Mouse (Mus musculus) intestine, postnatal 0 days (tissue): ENCODE data around the gene Wdr49. TPM values are rescaled to one million over a fixed set of nuclear protein-coding genes. Genes with fewer than 3 reads are reported as not detected.

ENCODE experiments used
- ATAC-seq: fragments of 200-750 bp; cut with Nextera tagmentation; 2 replicates; pipeline ENCODE4 v1.8.0; 2017; ENCODE audit warnings: mild to moderate bottlenecking, moderate TSS enrichment, moderate library complexity
- H3K27ac ChIP-seq: fragments of 300-500 bp; sonication (generic); 2 replicates; pipeline ENCODE4 v1.5.1; 2014; ENCODE audit warnings: mild to moderate bottlenecking, low read depth, low read length, moderate library complexity
- H3K27me3 ChIP-seq: fragments of 300-500 bp; sonication (generic); replicated peaks from 2 replicates; pipeline ENCODE4 v1.6.1; 2014; ENCODE audit warnings: low read length, mixed read lengths; ENCODE audit not compliant: control insufficient read depth, insufficient read depth
- H3K36me3 ChIP-seq: fragments of 300-500 bp; sonication (generic); 2 replicates; pipeline ENCODE4 v1.6.1; 2014; ENCODE audit warnings: mild to moderate bottlenecking, moderate library complexity; ENCODE audit not compliant: control insufficient read depth, insufficient read depth
- H3K4me1 ChIP-seq: fragments of 300-500 bp; sonication (generic); replicated peaks from 2 replicates; pipeline ENCODE4 v1.6.1; 2014; ENCODE audit warnings: antibody characterized with exemption, low read length, mixed read lengths; ENCODE audit not compliant: control insufficient read depth, insufficient read depth
- H3K4me2 ChIP-seq: fragments of 300-500 bp; sonication (generic); replicated peaks from 2 replicates; pipeline ENCODE4 v1.6.1; 2014; ENCODE audit warnings: low read depth, mild to moderate bottlenecking, moderate library complexity
- H3K4me3 ChIP-seq: fragments of 300-500 bp; sonication (generic); 2 replicates; pipeline ENCODE4 v1.5.1; 2014; ENCODE audit warnings: low read depth, low read length
- H3K9ac ChIP-seq: fragments of 300-500 bp; sonication (generic); 2 replicates; pipeline ENCODE4 v1.6.1; 2014; ENCODE audit warnings: mild to moderate bottlenecking, low read depth, low read length
- H3K9me3 ChIP-seq: fragments of 300-500 bp; sonication (generic); 2 replicates; pipeline ENCODE4 v1.6.1; 2016; ENCODE audit warnings: mixed run types; ENCODE audit not compliant: control insufficient read depth
- CTCF ChIP-seq: sonication (generic); IDR thresholded peaks from 2 replicates; pipeline ENCODE4 v1.5.1; 2016; ENCODE audit warnings: low read depth, mild to moderate bottlenecking, control low read depth, antibody characterized with exemption, moderate library complexity
- WGBS: fragments of 180-500 bp; shearing (Covaris S2); extraction: QIAGEN DNeasy Blood & Tissue Kit; methylation state at CpG from one replicate; pipeline ENCODE4 v1.1.7; 2014; 5-methylcytosine and 5-hydroxymethylcytosine counted together
- polyA plus RNA-seq: library from polyadenylated mRNA; unstranded; fragments of >200 nt; fragmentation: Nextera tagmentation; extraction: Ambion mirVana; gene quantifications from 2 replicates; pipeline ENCODE4 v1.2.1, GENCODE M21; 2015

The Wdr49 gene
- polyA plus RNA-seq, 1 experiment from 2014 or later, result not detected

- TF ChIP-seq CTCF, result no peak
- no peak overlapping the region for H3K4me3 ChIP-seq
- no peak overlapping the region for H3K4me2 ChIP-seq
- no peaks in the 10 kb centered on the region for H3K27me3 ChIP-seq
- no peak for ATAC-seq
- no peaks in the 10 kb centered on the region for H3K9me3 ChIP-seq
- H3K4me1 ChIP-seq, result no peaks in the 10 kb centered on the region
- WGBS, result 58% methylated on average over 7 of the region's 7 CpGs
- H3K27ac ChIP-seq, result no peak overlapping the region
- H3K9ac ChIP-seq, result no peak overlapping the region
- H3K36me3 ChIP-seq, result no peaks in the 10 kb centered on the region
Observed at GRCm38 (mm10) chr3:75395121-75395895, 86.6 kb downstream of the Wdr49 start.

GRCm38 (mm10) chr3:75394487-75394886, 87.5 kb downstream of the Wdr49 start:
- 76% methylated on average over 3 of the region's 3 CpGs for WGBS
- ATAC-seq, result no peak
- Histone ChIP-seq H3K9me3 (no peaks in the 10 kb centered on the region), H3K27ac (no peak overlapping the region), H3K4me2 (no peak overlapping the region), H3K36me3 (no peaks in the 10 kb centered on the region), H3K4me1 (no peaks in the 10 kb centered on the region), H3K9ac (no peak overlapping the region), H3K27me3 (no peaks in the 10 kb centered on the region), H3K4me3 (no peak overlapping the region)
- no peak for TF ChIP-seq CTCF

DNA sequence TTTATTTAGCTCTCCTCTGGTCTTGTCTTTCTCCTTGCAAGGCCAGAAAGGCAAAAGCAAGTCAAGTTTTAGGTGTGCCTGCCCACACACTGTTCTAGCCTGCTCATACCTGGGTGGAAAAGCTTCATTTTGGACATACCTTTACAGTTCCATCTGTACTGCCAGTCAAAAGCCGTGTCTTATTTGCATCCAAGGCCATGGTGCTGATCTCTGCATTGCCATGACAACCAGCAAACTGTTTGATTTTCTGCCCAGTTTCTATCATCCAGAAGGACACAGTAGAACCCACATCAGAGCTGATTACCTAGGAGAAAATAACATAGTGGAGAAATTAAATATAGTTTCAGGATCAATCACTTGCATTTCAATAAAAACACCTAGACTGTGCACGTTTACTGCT, 100.2 kb downstream of the Wdr49 start:
- no peak overlapping the region for H3K4me3 ChIP-seq
- no peak overlapping the region for H3K27ac ChIP-seq
- no peaks in the 10 kb centered on the region for H3K9me3 ChIP-seq
- H3K27me3 ChIP-seq, result no peaks in the 10 kb centered on the region
- H3K9ac ChIP-seq, result no peak overlapping the region
- no peak for TF ChIP-seq CTCF
- H3K4me2 ChIP-seq, result no peak overlapping the region
- no peaks in the 10 kb centered on the region for H3K36me3 ChIP-seq
- 56% methylated on average over 2 of the region's 2 CpGs for WGBS
- H3K4me1 ChIP-seq, result no peaks in the 10 kb centered on the region
- ATAC-seq, result no peak

DNA sequence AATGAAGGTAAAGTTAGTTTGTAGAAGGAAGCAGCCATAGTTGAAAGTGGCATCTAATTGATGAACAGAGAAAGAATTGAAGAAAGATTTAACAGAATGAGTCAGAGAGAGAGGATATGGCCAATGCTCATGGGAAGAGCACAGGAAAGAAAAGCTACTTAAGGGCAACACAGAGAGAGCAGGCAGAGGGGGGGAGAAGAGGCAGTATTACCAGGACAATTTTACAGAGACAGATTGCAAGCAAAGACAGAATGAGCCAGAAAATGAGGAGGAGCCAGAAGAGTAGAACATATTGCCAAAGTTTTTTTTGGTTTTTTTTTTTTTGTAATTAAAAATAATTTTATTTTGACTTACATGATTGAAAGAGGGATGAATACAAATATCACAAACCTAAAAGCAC, 128.0 kb downstream of the Wdr49 start:
- no peak overlapping the region for H3K4me3 ChIP-seq
- TF ChIP-seq CTCF, result no peak
- ATAC-seq, result no peak
- H3K27me3 ChIP-seq, result no peaks in the 10 kb centered on the region
- H3K36me3 ChIP-seq, result no peaks in the 10 kb centered on the region
- no peak overlapping the region for H3K27ac ChIP-seq
- no peak overlapping the region for H3K9ac ChIP-seq
- no peak overlapping the region for H3K4me2 ChIP-seq
- H3K9me3 ChIP-seq, result no peaks in the 10 kb centered on the region
- no peaks in the 10 kb centered on the region for H3K4me1 ChIP-seq

GRCm38 (mm10) chr3:75337196-75337595, 144.8 kb downstream of the Wdr49 start:
- no peak overlapping the region for H3K9ac ChIP-seq
- H3K9me3 ChIP-seq, result no peaks in the 10 kb centered on the region
- H3K36me3 ChIP-seq, result no peaks in the 10 kb centered on the region
- TF ChIP-seq CTCF, result no peak
- H3K4me3 ChIP-seq, result no peak overlapping the region
- H3K27me3 ChIP-seq, result no peaks in the 10 kb centered on the region
- H3K27ac ChIP-seq, result no peak overlapping the region
- H3K4me2 ChIP-seq, result no peak overlapping the region
- no peak for ATAC-seq
- H3K4me1 ChIP-seq, result no peaks in the 10 kb centered on the region

DNA sequence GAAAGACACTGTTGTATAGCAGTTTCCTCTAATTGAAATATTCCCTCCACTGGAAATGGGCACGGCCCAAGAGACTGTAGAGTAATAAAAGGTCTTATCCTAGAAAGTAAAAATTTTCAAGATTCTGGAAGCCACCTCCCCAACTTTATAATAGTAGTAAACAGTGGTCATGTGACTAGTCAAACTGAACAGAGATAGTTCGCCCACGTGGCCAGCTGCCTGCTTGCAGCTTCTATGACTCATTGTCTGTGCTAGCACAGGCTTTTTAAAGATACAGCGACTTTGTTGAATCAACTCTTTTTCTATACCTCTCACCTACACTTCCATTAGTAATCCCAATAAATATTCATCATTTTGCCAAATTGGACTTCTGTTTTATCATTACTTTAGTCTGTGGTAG, 161.0 kb downstream of the Wdr49 start:
- Histone ChIP-seq H3K9ac (no peak overlapping the region), H3K4me3 (no peak overlapping the region), H3K27ac (no peak overlapping the region), H3K4me1 (no peaks in the 10 kb centered on the region), H3K4me2 (no peak overlapping the region), H3K9me3 (no peaks in the 10 kb centered on the region), H3K27me3 (no peaks in the 10 kb centered on the region), H3K36me3 (no peaks in the 10 kb centered on the region)
- WGBS, result 42% methylated on average over 4 of the region's 4 CpGs
- peak; percentile 43 for ATAC-seq
- no peak for TF ChIP-seq CTCF
